Mouse (Mus musculus) embryonic fibroblast, embryonic 13.5 days (primary cell): ENCODE data around the gene Itpripl2.

Source experiments
- CTCF ChIP-seq: IDR thresholded peaks from 2 replicates; pipeline ENCODE4 v1.5.1; 2011; ENCODE audit warnings: mild to moderate bottlenecking, control low read depth, low read length, moderate library complexity, borderline replicate concordance; ENCODE audit not compliant: insufficient read depth
- POLR2A ChIP-seq: IDR thresholded peaks from 2 replicates; pipeline ENCODE4 v1.6.1; 2011; ENCODE audit warnings: low read depth, mild to moderate bottlenecking, control low read depth, low read length, moderate library complexity

GRCm38 (mm10) chr7:118519661-118520060 is 27.9 kb upstream of the Itpripl2 start:
- TF ChIP-seq CTCF = no peak
- TF ChIP-seq POLR2A = no peak
